Mouse (Mus musculus) brain, adult 2 months (tissue): ENCODE data around the gene Vmn2r29.
"Not testable (repeated sequence)": the region's sequence is repeated elsewhere in the genome, so short reads cannot be mapped to it uniquely, and the experiment has no call there.

Experiments
- DNase-seq: peaks from one replicate; pipeline ENCODE4 v3.0.0; 2011; ENCODE audit warnings: low read depth, low spot score

Gene Vmn2r29

DNA sequence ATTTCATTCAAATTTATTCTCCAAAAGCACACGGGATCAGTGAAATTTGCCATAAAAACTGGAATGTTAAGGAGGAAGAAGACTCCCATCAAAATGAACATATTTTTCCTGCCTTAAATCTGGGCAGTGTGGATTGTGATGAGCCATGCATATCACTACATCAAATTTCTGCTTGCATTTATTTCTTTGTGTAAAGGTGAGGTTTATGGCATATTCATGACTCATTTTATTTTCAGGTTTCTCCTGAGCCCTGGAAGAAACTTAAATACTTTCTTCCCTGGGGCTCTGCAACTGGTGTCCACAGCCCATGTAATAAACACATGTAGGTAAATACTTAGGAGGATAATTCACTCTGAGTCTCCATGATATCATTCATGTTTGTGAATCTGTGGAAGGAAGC lies at the start of gene Vmn2r29:
Gene Vmn2r29 (minus strand): TSS at position 101 of the 400 bp plus-strand sequence.
- DNase-seq: not testable (repeated sequence)

GRCm38 (mm10) chr7:7295595-7295994 lies 48.5 kb upstream of the Vmn2r29 start:
- DNase-seq: peak; percentile 77

GRCm38 (mm10) chr7:7281383-7281782 lies 34.3 kb upstream of the Vmn2r29 start:
- DNase-seq: no peak

GRCm38 (mm10) chr7:7277966-7278567 lies 30.9 kb upstream of the Vmn2r29 start, which contains the start of gene Gm45844:
Gm45844 (minus strand) TSS chr7:7278289.
- DNase-seq: peak; percentile 88

DNA sequence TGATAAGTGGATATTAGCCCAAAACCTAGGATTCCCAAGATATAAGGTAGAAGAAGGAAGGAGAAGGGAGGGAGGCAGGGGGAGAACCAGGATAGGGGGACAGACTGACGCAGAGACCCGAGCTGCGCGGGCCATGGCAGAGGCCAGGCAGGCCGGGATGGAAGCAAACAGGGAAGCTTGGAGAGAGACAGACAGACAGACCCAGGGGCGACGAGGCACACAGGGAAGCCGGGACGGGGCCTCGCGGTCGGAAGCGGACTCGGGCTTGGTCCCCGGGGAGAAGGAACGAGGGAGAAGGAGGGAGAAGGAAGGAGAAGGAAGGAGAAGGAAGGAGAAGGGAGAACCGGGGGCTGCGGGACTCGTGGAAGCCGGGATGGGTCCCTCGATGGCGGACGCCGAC lies 30.4 kb upstream of the Vmn2r29 start:
- DNase-seq: peak; percentile 37

DNA sequence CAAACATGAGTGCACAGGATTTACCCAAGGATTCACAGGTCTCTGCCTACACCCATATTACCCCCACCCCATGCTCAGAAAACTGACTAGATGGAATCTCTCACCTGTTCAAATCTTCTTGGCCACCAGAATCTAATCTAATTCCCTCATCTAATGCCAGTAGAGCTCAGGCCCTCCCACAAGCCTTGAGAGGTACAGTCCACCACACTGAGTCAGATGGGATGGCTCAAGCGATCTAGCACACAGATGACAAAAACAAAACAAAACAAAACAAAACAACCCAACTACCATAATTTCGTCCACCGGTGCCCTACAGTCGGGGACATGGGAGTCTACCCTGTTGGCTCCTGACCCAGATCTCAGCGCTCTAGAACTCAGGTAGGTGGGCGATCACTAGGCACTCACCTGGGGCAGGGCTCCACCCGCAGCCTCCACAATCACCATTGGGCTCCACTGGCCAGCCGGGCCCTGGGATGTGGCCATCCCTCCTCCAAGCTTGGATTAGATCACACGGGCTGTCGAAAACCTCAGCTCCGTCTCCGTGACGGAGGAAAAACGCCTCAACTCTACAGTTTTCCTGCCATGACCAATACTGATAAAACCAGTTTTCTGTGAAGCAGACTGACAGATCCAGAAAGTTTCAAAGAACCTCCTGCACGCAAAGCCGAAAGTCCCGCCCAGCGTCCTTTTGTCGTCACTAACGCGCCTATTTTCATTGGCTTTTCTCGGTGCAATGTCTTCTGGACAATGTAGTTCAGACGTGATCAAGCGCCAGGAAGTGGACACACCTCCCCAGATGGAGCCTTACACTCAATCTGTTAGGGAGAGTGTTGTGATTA lies 37.6 kb downstream of the Vmn2r29 start, which contains the start of gene Zfp772:
Gene Zfp772 (minus strand): TSS at position 686 of the 839 bp plus-strand sequence.
- peak; percentile 82 for DNase-seq

- peak; percentile 91 for DNase-seq
Measured at GRCm38 (mm10) chr7:7188191-7188942, 58.8 kb downstream of the Vmn2r29 start.

- DNase-seq: peak; percentile 5
Measured at GRCm38 (mm10) chr7:7187417-7188190, 59.5 kb downstream of the Vmn2r29 start.

DNA sequence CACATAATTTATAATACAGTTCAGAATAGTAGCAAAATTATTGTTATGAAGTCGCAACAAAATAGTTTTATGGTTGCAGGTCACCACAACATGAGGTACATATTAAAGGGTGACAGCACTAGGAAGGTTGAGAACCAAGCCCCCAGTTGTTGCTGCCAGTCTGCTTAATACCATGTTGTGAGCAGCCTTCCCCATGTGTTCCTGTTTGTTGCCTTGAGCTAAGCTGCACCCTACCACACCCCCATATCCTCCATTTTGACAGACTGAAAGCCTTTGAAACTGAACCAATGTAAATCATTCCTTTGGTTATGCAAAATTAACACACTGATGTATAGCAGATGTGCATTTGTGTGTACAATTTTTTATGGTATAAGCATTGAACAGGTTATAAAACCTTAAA lies 61.2 kb downstream of the Vmn2r29 start:
- DNase-seq: no peak
